In genomic region chrX:35889800-35890106, GRCm38 (mm10) we compare ENCODE assay signal across 7 mouse cellular contexts. TPM values are rescaled to one million over a fixed set of nuclear protein-coding genes. Genes with fewer than 3 reads are reported as not detected.
DNase-seq lines count a peak whose midpoint lies in the region; ATAC-seq lines count a peak whose summit lies in the region.

No protein-coding gene starts in this region.

- WGBS in forebrain, embryonic 10.5 days: 20% methylated on average over 8 of the region's 8 CpGs
- WGBS in limb, embryonic 13.5 days: 7% methylated on average over 8 of the region's 8 CpGs

- no peaks in the 10 kb centered on the region; the same call in 1 of the 2 replicates for H3K9me3 ChIP-seq in forebrain, embryonic 10.5 days
- H3K9me3 ChIP-seq in limb, embryonic 13.5 days: no peaks in the 10 kb centered on the region

- peak; percentile 39 for DNase-seq in left cerebral cortex, postnatal 4 days
- no peak for DNase-seq in left cerebral cortex, adult 9 months (ENCODE audit: low spot score in 2 of 2)
- peak; percentile 13 for DNase-seq in forebrain, embryonic 10.5 days (ENCODE audit: extremely low spot score, low spot score)
- DNase-seq in right cerebral cortex, postnatal 4 days: peak; percentile 20
- no peak for DNase-seq in spleen, postnatal 4 days (ENCODE audit: low spot score in 2 of 2)

- intact Hi-C loops in left cerebral cortex, postnatal 4 days (cut with DNase I): no loop called here

- H3K4me1 ChIP-seq in brown adipose tissue, adult 24 weeks (ENCODE audit: control insufficient read depth, insufficient read depth, insufficient read length, low read length): no peaks in the 10 kb centered on the region
- peaks cover 18% of the 10 kb centered on the region for H3K4me1 ChIP-seq in forebrain, embryonic 10.5 days
- H3K4me1 ChIP-seq in limb, embryonic 13.5 days: peaks cover 8% of the 10 kb centered on the region; the same call in 1 of the 2 replicates

- peak overlapping the region; percentile 11; the same call in 1 of the 2 replicates for H3K27ac ChIP-seq in brown adipose tissue, adult 24 weeks (replicated peaks; ENCODE audit: low read depth, low read length)
- peak overlapping the region; percentile 90 for H3K27ac ChIP-seq in forebrain, embryonic 10.5 days
- H3K27ac ChIP-seq in limb, embryonic 13.5 days: no peak overlapping the region

- H3K9ac ChIP-seq in limb, embryonic 13.5 days: peak overlapping the region; percentile 72

- H3K27me3 ChIP-seq in forebrain, embryonic 10.5 days (ENCODE audit: poor library complexity, severe bottlenecking): no peaks in the 10 kb centered on the region
- H3K27me3 ChIP-seq in limb, embryonic 13.5 days: no peaks in the 10 kb centered on the region

- ATAC-seq in limb, embryonic 13.5 days (ENCODE audit: low FRiP score, low read depth): no peak

- peak overlapping the region; percentile 64 for H3K4me2 ChIP-seq in limb, embryonic 13.5 days (replicated peaks)

- H3K4me3 ChIP-seq in brown adipose tissue, adult 24 weeks (ENCODE audit: insufficient read depth, low read depth, low read length): peak overlapping the region; percentile 65
- peak overlapping the region; percentile 66 for H3K4me3 ChIP-seq in forebrain, embryonic 10.5 days
- peak overlapping the region; percentile 56 for H3K4me3 ChIP-seq in limb, embryonic 13.5 days

- H3K36me3 ChIP-seq in forebrain, embryonic 10.5 days (replicated peaks): no peaks in the 10 kb centered on the region
- H3K36me3 ChIP-seq in limb, embryonic 13.5 days: no peaks in the 10 kb centered on the region

RNA-seq across cellular contexts. Expression of gene Dock11, which starts 1.1 kb away (rescaled TPM):
- total RNA-seq in left cerebral cortex, postnatal 4 days (2021): 10 to 100 TPM; 17.4 to 20.5 TPM
- 2.6 and 3.9 TPM in 2 replicates for polyA plus RNA-seq in brown adipose tissue, adult 24 weeks (2012; ENCODE audit: insufficient read depth, insufficient read length, missing spikeins)
- 20.1 and 21.4 TPM in 2 replicates for polyA plus RNA-seq in forebrain, embryonic 10.5 days (2016; fragmentation: Nextera tagmentation; extraction: Ambion mirVana)
- 13.5 and 15.9 TPM in 2 replicates for polyA plus RNA-seq in limb, embryonic 13.5 days (2015; fragmentation: Nextera tagmentation; extraction: Ambion mirVana)

Comparison
In these comparisons a context has a peak if more than half of its experiments do, and no peak if none do; other contexts are left out.
1. DNase-seq: peak in left cerebral cortex, postnatal 4 days (single experiment), forebrain, embryonic 10.5 days (single experiment) and right cerebral cortex, postnatal 4 days (single experiment); none in left cerebral cortex, adult 9 months (0 of 2) and spleen, postnatal 4 days (0 of 2).
2. Peak in every context shown above with its lines, with median percentiles within 50 percentile points of each other: H3K4me3 ChIP-seq.